Mouse (Mus musculus): ENCODE results near the gene Dnmt3b. TPM values are rescaled to one million over a fixed set of nuclear protein-coding genes. Genes with fewer than 3 reads are reported as not detected.
"Not testable (repeated sequence)": the region's sequence is repeated elsewhere in the genome, so short reads cannot be mapped to it uniquely, and the experiment has no call there.

Dnmt3b gene
- polyA plus RNA-seq, 2 experiments = 6.6 to 7.3 TPM

GRCm38 (mm10) chr2:153713227-153713626, 64.0 kb downstream of the Dnmt3b start:
- WGBS = 53% methylated on average over 4 of the region's 4 CpGs
- no peak overlapping the region for H3K9ac ChIP-seq (ENCODE audit: low read depth, low read length, severe bottlenecking)

GRCm38 (mm10) chr2:153717861-153718260, 68.6 kb downstream of the Dnmt3b start:
- H3K4me1 ChIP-seq (ENCODE audit: control insufficient read depth, insufficient read depth, low read length); H3K4me3 ChIP-seq (replicated peaks; ENCODE audit: low read length); DNase-seq (ENCODE audit: low spot score); H3K36me3 ChIP-seq (ENCODE audit: control insufficient read depth, insufficient read depth, low read length); H3K9me3 ChIP-seq (ENCODE audit: control insufficient read depth, low read length); H3K4me2 ChIP-seq (replicated peaks; ENCODE audit: low read depth, low read length, severe bottlenecking); H3K27ac ChIP-seq (replicated peaks; ENCODE audit: low read depth, low read length); H3K9ac ChIP-seq (ENCODE audit: low read depth, low read length, severe bottlenecking); H3K27me3 ChIP-seq (ENCODE audit: control insufficient read depth, insufficient read depth, low read length); ATAC-seq (ENCODE audit: low FRiP score, low read depth): not testable (repeated sequence)
- 82% methylated on average over 3 of the region's 3 CpGs for WGBS

More at GRCm38 (mm10) chr2:153713227-153713626, 64.0 kb downstream of the Dnmt3b start:
- Histone ChIP-seq H3K4me1 (ENCODE audit: control insufficient read depth, insufficient read depth, low read length) (0 out of 2 replicates have a peak, but pooled peaks cover 3% of the 10 kb centered on the region), H3K9me3 (ENCODE audit: control insufficient read depth, low read length) (no peaks in the 10 kb centered on the region), H3K36me3 (ENCODE audit: control insufficient read depth, insufficient read depth, low read length) (no peaks in the 10 kb centered on the region), H3K27ac (replicated peaks; ENCODE audit: low read depth, low read length) (0 out of 2 replicates have a peak overlapping the region, but pooled peaks have one; percentile 63), H3K4me2 (replicated peaks; ENCODE audit: low read depth, low read length, severe bottlenecking) (no peak overlapping the region), H3K27me3 (ENCODE audit: control insufficient read depth, insufficient read depth, low read length) (no peaks in the 10 kb centered on the region), H3K4me3 (replicated peaks; ENCODE audit: low read length) (no peak overlapping the region)
- ATAC-seq (ENCODE audit: low FRiP score, low read depth) = peak; percentile 75
- TF ChIP-seq POLR2A (IDR thresholded peaks at IDR 0.05; ENCODE audit: borderline replicate concordance, extremely low read depth, insufficient read depth, insufficient read length) = no peak
- peak; percentile 34 for DNase-seq (ENCODE audit: low spot score)

DNA sequence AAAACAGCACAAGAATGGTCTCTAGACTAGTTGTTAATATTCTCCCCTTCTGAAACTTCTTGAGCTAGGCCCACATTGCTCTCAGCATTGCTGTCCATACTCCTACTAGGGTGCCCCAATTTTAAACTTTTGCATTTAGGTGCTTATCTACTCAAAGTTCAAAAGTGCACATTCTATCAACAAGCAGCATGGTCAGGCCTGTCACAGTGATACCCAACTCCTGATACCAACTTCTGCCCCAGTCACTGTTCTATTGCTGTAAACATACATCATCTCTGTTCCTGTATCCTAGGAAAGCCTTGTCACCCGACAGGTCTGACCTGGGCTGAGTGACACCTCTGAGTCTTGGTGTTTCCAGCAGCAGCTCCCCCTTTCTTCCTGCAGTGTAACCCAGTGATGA, 73.8 kb downstream of the Dnmt3b start:
- WGBS = 76% methylated on average over 1 of the region's 1 CpGs
- H3K4me1 ChIP-seq (ENCODE audit: control insufficient read depth, insufficient read depth, low read length) = no peaks in the 10 kb centered on the region

DNA sequence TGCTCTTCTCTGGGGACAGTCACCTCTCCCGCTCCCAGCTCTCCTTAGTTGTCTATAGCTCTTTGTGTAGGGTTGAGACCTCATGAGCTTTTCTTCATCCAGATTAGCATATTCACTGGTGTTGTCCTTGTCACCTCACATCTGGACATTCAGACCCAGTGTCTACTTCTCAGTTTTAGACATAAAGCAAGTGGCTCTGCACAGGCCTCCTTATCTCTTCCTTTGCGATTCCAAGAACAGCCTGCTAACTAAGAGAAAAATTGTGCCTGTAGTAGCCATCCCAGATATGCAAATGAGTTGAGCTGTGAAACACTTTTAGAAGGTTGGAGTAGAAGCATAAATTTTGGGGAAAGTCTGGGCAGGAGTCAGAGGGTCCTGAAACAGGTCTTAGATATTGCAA, 75.2 kb downstream of the Dnmt3b start:
- TF ChIP-seq POLR2A (IDR thresholded peaks at IDR 0.05; ENCODE audit: borderline replicate concordance, extremely low read depth, insufficient read depth, insufficient read length) = no peak
- no peaks in the 10 kb centered on the region for H3K4me1 ChIP-seq (ENCODE audit: control insufficient read depth, insufficient read depth, low read length)
- 97% methylated on average over 2 of the region's 2 CpGs for WGBS
- H3K9me3 ChIP-seq (ENCODE audit: control insufficient read depth, low read length) = no peaks in the 10 kb centered on the region
- no peaks in the 10 kb centered on the region for H3K27me3 ChIP-seq (ENCODE audit: control insufficient read depth, insufficient read depth, low read length)
- no peak for DNase-seq (ENCODE audit: low spot score)
- ATAC-seq (ENCODE audit: low FRiP score, low read depth) = no peak
- H3K9ac ChIP-seq (ENCODE audit: low read depth, low read length, severe bottlenecking) = no peak overlapping the region
- no peaks in the 10 kb centered on the region for H3K36me3 ChIP-seq (ENCODE audit: control insufficient read depth, insufficient read depth, low read length)
- no peak overlapping the region for H3K4me3 ChIP-seq (replicated peaks; ENCODE audit: low read length)
- H3K4me2 ChIP-seq (replicated peaks; ENCODE audit: low read depth, low read length, severe bottlenecking) = no peak overlapping the region
- no peak overlapping the region for H3K27ac ChIP-seq (replicated peaks; ENCODE audit: low read depth, low read length)

More for the DNA sequence above, 73.8 kb downstream of the Dnmt3b start:
- H3K9ac ChIP-seq (ENCODE audit: low read depth, low read length, severe bottlenecking) = no peak overlapping the region
- H3K4me3 ChIP-seq (replicated peaks; ENCODE audit: low read length) = no peak overlapping the region
- DNase-seq (ENCODE audit: low spot score) (no peak), ATAC-seq (ENCODE audit: low FRiP score, low read depth) (no peak)
- no peak overlapping the region for H3K27ac ChIP-seq (replicated peaks; ENCODE audit: low read depth, low read length)
- H3K36me3 ChIP-seq (ENCODE audit: control insufficient read depth, insufficient read depth, low read length) = no peaks in the 10 kb centered on the region
- no peak for TF ChIP-seq POLR2A (IDR thresholded peaks at IDR 0.05; ENCODE audit: borderline replicate concordance, extremely low read depth, insufficient read depth, insufficient read length)
- no peaks in the 10 kb centered on the region for H3K9me3 ChIP-seq (ENCODE audit: control insufficient read depth, low read length)
- no peaks in the 10 kb centered on the region for H3K27me3 ChIP-seq (ENCODE audit: control insufficient read depth, insufficient read depth, low read length)
- H3K4me2 ChIP-seq (replicated peaks; ENCODE audit: low read depth, low read length, severe bottlenecking) = no peak overlapping the region

GRCm38 (mm10) chr2:153724871-153725270, 75.6 kb downstream of the Dnmt3b start:
- H3K9ac ChIP-seq (ENCODE audit: low read depth, low read length, severe bottlenecking) = no peak overlapping the region
- no peaks in the 10 kb centered on the region for H3K4me1 ChIP-seq (ENCODE audit: control insufficient read depth, insufficient read depth, low read length)
- H3K4me3 ChIP-seq (replicated peaks; ENCODE audit: low read length) = no peak overlapping the region
- ATAC-seq (ENCODE audit: low FRiP score, low read depth) = no peak
- no peak overlapping the region for H3K27ac ChIP-seq (replicated peaks; ENCODE audit: low read depth, low read length)
- H3K4me2 ChIP-seq (replicated peaks; ENCODE audit: low read depth, low read length, severe bottlenecking) = no peak overlapping the region
- no peaks in the 10 kb centered on the region for H3K36me3 ChIP-seq (ENCODE audit: control insufficient read depth, insufficient read depth, low read length)
- H3K27me3 ChIP-seq (ENCODE audit: control insufficient read depth, insufficient read depth, low read length) = no peaks in the 10 kb centered on the region
- no peak for DNase-seq (ENCODE audit: low spot score)
- TF ChIP-seq POLR2A (IDR thresholded peaks at IDR 0.05; ENCODE audit: borderline replicate concordance, extremely low read depth, insufficient read depth, insufficient read length) = no peak
- no peaks in the 10 kb centered on the region for H3K9me3 ChIP-seq (ENCODE audit: control insufficient read depth, low read length)
- WGBS = 86% methylated on average over 2 of the region's 2 CpGs

- no peak for TF ChIP-seq POLR2A (IDR thresholded peaks at IDR 0.05; ENCODE audit: borderline replicate concordance, extremely low read depth, insufficient read depth, insufficient read length)
- no peak overlapping the region for H3K9ac ChIP-seq (ENCODE audit: low read depth, low read length, severe bottlenecking)
- no peaks in the 10 kb centered on the region for H3K27me3 ChIP-seq (ENCODE audit: control insufficient read depth, insufficient read depth, low read length)
- no peak overlapping the region for H3K4me2 ChIP-seq (replicated peaks; ENCODE audit: low read depth, low read length, severe bottlenecking)
- ATAC-seq (ENCODE audit: low FRiP score, low read depth) (no peak), DNase-seq (ENCODE audit: low spot score) (no peak)
- H3K4me1 ChIP-seq (ENCODE audit: control insufficient read depth, insufficient read depth, low read length) = no peaks in the 10 kb centered on the region
- 97% methylated on average over 4 of the region's 4 CpGs for WGBS
- no peak overlapping the region for H3K4me3 ChIP-seq (replicated peaks; ENCODE audit: low read length)
- no peaks in the 10 kb centered on the region for H3K36me3 ChIP-seq (ENCODE audit: control insufficient read depth, insufficient read depth, low read length)
- H3K9me3 ChIP-seq (ENCODE audit: control insufficient read depth, low read length) = no peaks in the 10 kb centered on the region
- H3K27ac ChIP-seq (replicated peaks; ENCODE audit: low read depth, low read length) = no peak overlapping the region
These were observed 76.0 kb downstream of the Dnmt3b start for GRCm38 (mm10) chr2:153725291-153725690.

All from limb, embryonic 14.5 days (tissue).